Mouse (Mus musculus) induced T-regulatory cell, adult 2 months (primary cell): ENCODE results near the gene Nkain4.

Experiments
- DNase-seq: peaks from one replicate; pipeline ENCODE4 v3.0.0-alpha.2; 2012; ENCODE audit warnings: low read depth

The Nkain4 gene

GRCm38 (mm10) chr2:180949947-180950346 is 4.6 kb downstream of the Nkain4 start:
- no peak for DNase-seq

- DNase-seq, result no peak
Observed at GRCm38 (mm10) chr2:180941869-180942268, 12.6 kb downstream of the Nkain4 start.

GRCm38 (mm10) chr2:180940187-180940586 is 14.3 kb downstream of the Nkain4 start:
- no peak for DNase-seq

- DNase-seq, result no peak
Observed at GRCm38 (mm10) chr2:180932418-180932817, 22.1 kb downstream of the Nkain4 start.

GRCm38 (mm10) chr2:180928723-180929122 is 25.8 kb downstream of the Nkain4 start, which contains the start of gene Birc7:
Gene Birc7, plus strand, starts transcription at chr2:180929023.
- DNase-seq, result no peak

- peak; percentile 82 for DNase-seq
Observed at GRCm38 (mm10) chr2:180925176-180925575, 29.3 kb downstream of the Nkain4 start.

- no peak for DNase-seq
Observed at GRCm38 (mm10) chr2:180922739-180923138, 31.8 kb downstream of the Nkain4 start.

GRCm38 (mm10) chr2:180920810-180921400 is 33.6 kb downstream of the Nkain4 start, which contains the start of gene Ythdf1:
Gene Ythdf1, minus strand, starts transcription at chr2:180920949.
- peak; percentile 99 for DNase-seq

- peak; percentile 58 for DNase-seq
Observed at GRCm38 (mm10) chr2:180919913-180920809, 34.3 kb downstream of the Nkain4 start.

- no peak for DNase-seq
Observed at GRCm38 (mm10) chr2:180915886-180916433, 38.5 kb downstream of the Nkain4 start.

GRCm38 (mm10) chr2:180910928-180911327 is 43.6 kb downstream of the Nkain4 start:
- DNase-seq, result no peak

GRCm38 (mm10) chr2:180905556-180906221 is 48.8 kb downstream of the Nkain4 start:
- DNase-seq, result no peak

GRCm38 (mm10) chr2:180904435-180905208 is 49.9 kb downstream of the Nkain4 start:
- no peak for DNase-seq

GRCm38 (mm10) chr2:180902086-180902485 is 52.4 kb downstream of the Nkain4 start:
- DNase-seq, result peak; percentile 58

- DNase-seq, result no peak
Observed at GRCm38 (mm10) chr2:180897857-180898256, 56.6 kb downstream of the Nkain4 start.

GRCm38 (mm10) chr2:180896819-180897625 is 57.5 kb downstream of the Nkain4 start:
- no peak for DNase-seq

GRCm38 (mm10) chr2:180895837-180896525 is 58.5 kb downstream of the Nkain4 start:
- DNase-seq, result no peak

GRCm38 (mm10) chr2:180895321-180895720 is 59.2 kb downstream of the Nkain4 start:
- DNase-seq, result no peak

- DNase-seq, result peak; percentile 80
Observed at GRCm38 (mm10) chr2:180894734-180895133, 59.8 kb downstream of the Nkain4 start.

GRCm38 (mm10) chr2:180894029-180894623 is 60.4 kb downstream of the Nkain4 start:
- DNase-seq, result peak; percentile 32
